Mouse (Mus musculus) liver, embryonic 12.5 days (tissue): ENCODE data around the gene Wfdc15a. TPM values are rescaled to one million over a fixed set of nuclear protein-coding genes. Genes with fewer than 3 reads are reported as not detected.
"Not testable (repeated sequence)": the region's sequence is repeated elsewhere in the genome, so short reads cannot be mapped to it uniquely, and the experiment has no call there.

Experiments
- ATAC-seq: fragments of 200-750 bp; cut with Nextera tagmentation; 2 replicates; pipeline ENCODE4 v1.8.0; 2017; ENCODE audit warnings: moderate number of reproducible peaks, mild to moderate bottlenecking, moderate library complexity
- H3K27ac ChIP-seq: fragments of 300-500 bp; sonication (generic); 2 replicates; pipeline ENCODE4 v1.5.1; 2016; ENCODE audit warnings: mild to moderate bottlenecking
- H3K27me3 ChIP-seq: fragments of 300-500 bp; sonication (generic); replicated peaks from 2 replicates; pipeline ENCODE4 v1.6.1; 2016; ENCODE audit warnings: mild to moderate bottlenecking, moderate library complexity
- H3K36me3 ChIP-seq: fragments of 300-500 bp; sonication (generic); 2 replicates; pipeline ENCODE4 v1.6.1; 2016; ENCODE audit warnings: mild to moderate bottlenecking, moderate library complexity
- H3K4me1 ChIP-seq: fragments of 300-500 bp; sonication (generic); 2 replicates; pipeline ENCODE4 v1.6.1; 2016
- H3K4me2 ChIP-seq: fragments of 300-500 bp; sonication (generic); 2 replicates; pipeline ENCODE4 v1.6.1; 2016; ENCODE audit warnings: mild to moderate bottlenecking, moderate library complexity
- H3K4me3 ChIP-seq: fragments of 300-500 bp; sonication (generic); 2 replicates; pipeline ENCODE4 v1.5.1; 2016; ENCODE audit warnings: mild to moderate bottlenecking, moderate library complexity
- H3K9ac ChIP-seq: fragments of 300-500 bp; sonication (generic); 2 replicates; pipeline ENCODE4 v1.6.1; 2016; ENCODE audit warnings: mild to moderate bottlenecking, moderate library complexity
- H3K9me3 ChIP-seq: fragments of 300-500 bp; sonication (generic); replicated peaks from 2 replicates; pipeline ENCODE4 v1.6.1; 2016; ENCODE audit warnings: mild to moderate bottlenecking, moderate library complexity
- WGBS: fragments of 180-500 bp; shearing (Covaris S2); methylation state at CpG from one replicate; pipeline ENCODE4 v1.1.7; 2016; ENCODE audit not compliant: insufficient replicate concordance; 5-methylcytosine and 5-hydroxymethylcytosine counted together
- polyA plus RNA-seq: library from polyadenylated mRNA; unstranded; fragments of >200 nt; fragmentation: Nextera tagmentation; extraction: Ambion mirVana; gene quantifications from 2 replicates; pipeline ENCODE4 v1.2.1, GENCODE M21; 2016

Gene Wfdc15a
- polyA plus RNA-seq: not detected in 2 replicates

DNA sequence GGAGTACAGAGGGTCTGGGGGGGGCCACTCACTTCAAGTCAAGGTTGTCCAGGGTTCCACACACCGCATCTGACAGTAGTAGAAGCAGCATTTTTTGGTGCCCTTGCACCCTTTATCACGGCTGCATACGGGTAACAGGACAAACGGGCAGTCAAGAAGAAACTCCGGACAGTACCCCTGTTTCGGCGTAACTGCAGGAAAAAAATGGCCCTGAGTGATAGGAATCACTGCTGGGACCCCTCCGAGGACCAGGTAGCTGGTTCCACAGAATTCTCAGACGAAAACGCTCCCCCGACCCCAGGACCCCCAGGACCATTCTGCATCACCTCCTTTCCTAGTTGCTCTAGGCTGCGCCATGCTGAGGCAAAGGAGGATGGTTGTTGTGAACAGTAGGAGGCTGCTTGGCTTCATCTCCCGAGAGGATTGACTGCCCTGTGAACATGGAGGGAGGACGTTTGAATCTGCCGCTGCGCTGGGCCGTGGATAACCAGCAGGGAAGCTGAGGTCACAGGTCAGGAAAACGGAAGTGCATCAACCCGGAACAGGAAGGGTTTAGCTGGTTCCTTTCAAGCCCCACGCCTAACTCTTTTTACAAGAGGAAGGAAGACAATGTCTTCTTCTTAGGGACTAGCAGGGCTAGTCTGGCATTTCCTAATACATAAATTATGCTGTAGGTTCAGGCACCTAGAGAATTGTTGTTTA is at the start of gene Wfdc15a:
Gene Wfdc15a (minus strand): TSS at position 505 of the 702 bp plus-strand sequence.
- Histone ChIP-seq H3K4me1 (no peaks in the 10 kb centered on the region), H3K27me3 (no peaks in the 10 kb centered on the region), H3K27ac (no peak within 1 kb of the TSS), H3K36me3 (no peaks in the 10 kb centered on the region), H3K9ac (no peak within 1 kb of the TSS), H3K4me3 (no peak within 1 kb of the TSS), H3K4me2 (no peak within 1 kb of the TSS), H3K9me3 (0 out of 2 replicates have a peak, but pooled peaks cover 4% of the 10 kb centered on the region)
- no peak for ATAC-seq
- 70% methylated on average over 20 of the region's 20 CpGs for WGBS

DNA sequence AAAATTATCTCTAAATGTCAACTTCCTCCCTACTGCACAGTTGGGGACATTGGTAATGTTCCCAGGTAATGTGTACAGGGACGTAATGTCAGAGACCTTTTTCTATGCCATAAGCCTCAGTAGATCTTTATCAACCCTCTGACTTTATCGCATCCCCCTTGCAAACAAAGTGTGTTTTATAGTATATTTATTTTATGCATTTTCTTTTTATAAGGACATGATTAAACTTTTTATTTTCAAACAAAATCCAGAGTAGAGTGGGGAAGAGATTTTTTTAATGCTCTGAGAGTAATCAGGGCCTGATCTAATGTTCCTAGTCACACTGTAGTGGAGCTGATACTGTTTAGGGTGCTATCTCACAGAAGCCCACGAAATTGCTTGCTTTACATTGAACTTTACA is 38.4 kb upstream of the Wfdc15a start, which contains the start of gene Svs2:
Gene Svs2 (minus strand): TSS at position 101 of the 400 bp plus-strand sequence.
- WGBS: 59% methylated on average over 3 of the region's 3 CpGs
- H3K27me3 ChIP-seq: no peaks in the 10 kb centered on the region
- H3K9me3 ChIP-seq: no peaks in the 10 kb centered on the region
- no peaks in the 10 kb centered on the region for H3K4me1 ChIP-seq
- H3K36me3 ChIP-seq: no peaks in the 10 kb centered on the region
- no peak within 1 kb of the TSS for H3K9ac ChIP-seq
- H3K4me3 ChIP-seq: no peak within 1 kb of the TSS
- no peak for ATAC-seq
- no peak within 1 kb of the TSS for H3K4me2 ChIP-seq
- no peak within 1 kb of the TSS for H3K27ac ChIP-seq

DNA sequence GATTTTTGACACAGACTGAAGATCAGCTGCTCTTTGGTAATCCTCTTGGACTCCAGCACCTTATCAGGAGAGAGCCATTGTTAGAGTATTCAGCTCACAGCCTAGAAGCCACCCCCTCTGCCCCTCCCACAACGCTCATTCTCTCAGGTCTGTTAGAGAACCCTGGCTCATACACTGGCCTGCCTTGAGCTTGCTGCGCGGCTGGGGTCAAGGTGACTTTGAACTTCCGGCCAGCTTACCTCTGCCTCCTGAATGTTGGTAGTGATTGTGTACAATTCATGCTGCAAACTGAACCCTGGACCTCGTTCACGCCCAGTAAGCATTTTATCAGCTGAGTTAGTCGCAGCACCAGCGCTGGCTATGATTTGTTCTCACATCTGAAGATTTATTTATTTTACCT is 32.7 kb upstream of the Wfdc15a start:
- Histone ChIP-seq H3K27ac (no peak overlapping the region), H3K4me3 (no peak overlapping the region), H3K9ac (no peak overlapping the region), H3K4me1 (no peaks in the 10 kb centered on the region), H3K9me3 (no peaks in the 10 kb centered on the region), H3K36me3 (no peaks in the 10 kb centered on the region), H3K27me3 (no peaks in the 10 kb centered on the region), H3K4me2 (no peak overlapping the region)
- 70% methylated on average over 8 of the region's 8 CpGs for WGBS
- no peak for ATAC-seq

DNA sequence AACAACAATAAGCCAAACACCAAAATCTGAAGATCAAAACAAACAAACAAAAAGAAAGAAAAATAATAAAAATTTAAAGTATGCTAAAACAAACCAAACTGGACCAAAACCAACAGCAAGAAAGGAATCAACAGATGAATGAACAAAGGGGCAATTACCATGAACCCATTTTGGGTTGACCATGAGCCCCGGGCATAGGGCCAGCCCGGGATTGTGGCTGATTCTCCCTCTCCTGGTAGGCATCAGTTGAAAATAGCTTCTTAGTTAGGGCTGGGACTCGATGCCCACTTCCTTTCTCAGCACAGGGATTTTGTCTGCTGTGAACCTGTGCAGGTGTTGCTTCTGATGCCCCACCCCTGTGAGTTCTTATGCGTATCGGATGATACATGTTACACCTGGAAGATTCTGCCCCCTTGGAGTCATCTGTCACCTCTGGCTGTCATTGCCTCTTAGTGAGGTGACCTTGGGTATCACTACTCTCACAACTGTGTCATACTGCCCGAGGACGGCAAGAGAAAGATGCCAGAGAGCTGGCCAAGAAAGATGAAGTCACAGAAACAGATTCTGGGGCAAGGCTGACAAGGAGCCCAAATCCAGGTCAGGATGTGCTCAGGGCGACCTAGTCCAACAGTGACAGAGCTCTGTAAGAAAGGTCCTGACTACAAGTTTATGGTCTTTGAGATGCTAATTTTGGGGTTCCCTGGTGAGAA is 28.6 kb upstream of the Wfdc15a start:
- no peaks in the 10 kb centered on the region for H3K4me1 ChIP-seq
- WGBS: 59% methylated on average over 8 of the region's 8 CpGs
- H3K27me3 ChIP-seq: no peaks in the 10 kb centered on the region
- no peaks in the 10 kb centered on the region for H3K36me3 ChIP-seq
- no peak overlapping the region for H3K27ac ChIP-seq
- no peaks in the 10 kb centered on the region for H3K9me3 ChIP-seq
- H3K4me2 ChIP-seq: no peak overlapping the region
- no peak for ATAC-seq
- H3K9ac ChIP-seq: no peak overlapping the region
- H3K4me3 ChIP-seq: no peak overlapping the region

DNA sequence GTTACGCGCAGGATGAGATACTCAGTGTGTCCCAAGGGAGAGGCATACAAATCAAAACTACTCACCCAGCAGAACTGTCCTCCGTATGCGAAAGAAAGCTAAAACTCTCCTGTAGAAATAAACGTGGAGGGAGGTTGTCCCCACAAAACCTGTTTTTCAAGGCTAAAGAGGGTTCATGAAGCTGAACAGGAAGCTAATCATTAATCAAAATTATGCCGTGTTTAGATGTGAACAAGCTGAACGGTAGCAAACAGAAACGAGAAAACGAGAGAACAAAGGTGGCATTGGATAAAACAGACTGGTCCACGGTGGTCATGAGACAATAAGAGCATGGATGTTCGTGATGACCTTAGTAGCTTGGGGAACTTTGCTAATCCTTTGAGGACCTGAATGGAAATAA is 21.6 kb upstream of the Wfdc15a start, which contains the start of gene Wfdc15b:
Gene Wfdc15b (minus strand): TSS at position 139 of the 400 bp plus-strand sequence.
- no peak within 1 kb of the TSS for H3K4me2 ChIP-seq
- no peaks in the 10 kb centered on the region for H3K27me3 ChIP-seq
- no peaks in the 10 kb centered on the region for H3K9me3 ChIP-seq
- no peaks in the 10 kb centered on the region for H3K4me1 ChIP-seq
- H3K36me3 ChIP-seq: no peaks in the 10 kb centered on the region
- WGBS: 69% methylated on average over 11 of the region's 11 CpGs
- H3K4me3 ChIP-seq: no peak within 1 kb of the TSS
- H3K9ac ChIP-seq: no peak within 1 kb of the TSS
- H3K27ac ChIP-seq: no peak within 1 kb of the TSS
- no peak for ATAC-seq

DNA sequence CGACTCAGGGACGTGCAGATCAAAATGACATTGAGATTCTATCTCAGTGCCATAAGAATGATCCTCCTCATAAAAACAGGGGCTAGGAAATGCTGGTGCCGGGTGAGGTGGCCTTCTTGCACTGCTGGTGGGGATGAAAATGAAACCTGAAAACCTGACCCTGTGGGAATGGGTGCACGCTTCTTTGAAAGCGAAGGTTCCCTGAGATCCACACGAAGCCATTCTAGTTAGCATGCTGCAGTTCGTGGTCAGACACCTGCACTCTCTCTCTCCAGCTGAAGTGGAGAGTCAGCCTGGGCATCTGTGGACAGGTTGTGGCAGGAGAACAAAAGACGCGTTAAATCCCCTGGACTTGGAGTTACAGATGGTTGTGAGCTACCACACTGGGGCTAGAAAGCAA is 19.4 kb upstream of the Wfdc15a start:
- H3K4me3 ChIP-seq: no peak overlapping the region
- WGBS: 65% methylated on average over 9 of the region's 9 CpGs

DNA sequence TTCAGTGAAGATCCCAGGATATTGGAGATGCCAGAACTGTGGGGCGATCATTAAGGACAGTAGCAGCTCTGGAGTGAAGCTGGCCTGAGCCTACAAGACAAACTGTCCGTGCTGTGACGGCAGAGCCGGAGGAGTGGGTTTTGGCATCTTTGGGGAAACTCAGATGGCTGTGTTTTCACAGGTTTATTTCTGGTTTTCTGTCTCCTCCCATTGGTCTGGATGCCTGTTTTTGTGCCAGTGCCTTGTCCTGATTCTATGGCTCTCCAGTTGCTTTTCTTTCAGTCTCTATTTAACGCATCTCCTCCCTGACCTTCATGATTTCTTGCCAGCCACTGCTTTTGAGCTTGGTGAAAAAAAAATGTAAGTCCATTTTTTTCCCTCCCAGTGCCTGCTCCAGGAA is 12.8 kb upstream of the Wfdc15a start:
- WGBS: 68% methylated on average over 5 of the region's 5 CpGs
- no peak overlapping the region for H3K4me2 ChIP-seq
- no peaks in the 10 kb centered on the region for H3K4me1 ChIP-seq
- H3K9ac ChIP-seq: no peak overlapping the region
- no peaks in the 10 kb centered on the region for H3K9me3 ChIP-seq
- no peaks in the 10 kb centered on the region for H3K36me3 ChIP-seq
- no peaks in the 10 kb centered on the region for H3K27me3 ChIP-seq
- H3K4me3 ChIP-seq: no peak overlapping the region
- H3K27ac ChIP-seq: no peak overlapping the region
- no peak for ATAC-seq

More for the DNA sequence above, 19.4 kb upstream of the Wfdc15a start:
- no peaks in the 10 kb centered on the region for H3K4me1 ChIP-seq
- H3K9me3 ChIP-seq: no peaks in the 10 kb centered on the region
- H3K27me3 ChIP-seq: no peaks in the 10 kb centered on the region
- no peak overlapping the region for H3K9ac ChIP-seq
- no peak overlapping the region for H3K27ac ChIP-seq
- H3K4me2 ChIP-seq: no peak overlapping the region
- ATAC-seq: no peak
- no peaks in the 10 kb centered on the region for H3K36me3 ChIP-seq

DNA sequence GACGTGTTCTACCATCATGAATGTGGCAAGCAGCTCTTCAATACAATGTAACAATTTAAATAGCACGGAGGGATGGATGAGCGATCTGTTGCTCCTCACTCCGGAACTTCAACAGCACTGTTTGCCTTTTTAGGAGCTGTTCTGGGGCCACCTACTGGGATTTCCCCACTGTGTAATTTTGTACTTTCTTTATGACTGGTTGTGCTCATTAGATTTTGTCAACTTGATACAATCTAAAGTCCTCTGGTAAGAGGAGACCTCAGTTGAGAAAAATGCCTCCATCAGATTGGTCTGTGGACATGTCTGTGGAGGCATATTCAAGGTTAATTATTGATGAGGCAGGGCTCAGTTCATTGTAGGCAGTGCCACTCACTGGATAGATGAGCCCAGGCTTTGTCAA is 11.0 kb upstream of the Wfdc15a start:
- Histone ChIP-seq H3K4me2 (no peak overlapping the region), H3K36me3 (no peaks in the 10 kb centered on the region), H3K9me3 (no peaks in the 10 kb centered on the region), H3K27me3 (no peaks in the 10 kb centered on the region), H3K27ac (no peak overlapping the region), H3K9ac (no peak overlapping the region), H3K4me1 (no peaks in the 10 kb centered on the region), H3K4me3 (no peak overlapping the region)
- 76% methylated on average over 4 of the region's 4 CpGs for WGBS
- ATAC-seq: no peak

DNA sequence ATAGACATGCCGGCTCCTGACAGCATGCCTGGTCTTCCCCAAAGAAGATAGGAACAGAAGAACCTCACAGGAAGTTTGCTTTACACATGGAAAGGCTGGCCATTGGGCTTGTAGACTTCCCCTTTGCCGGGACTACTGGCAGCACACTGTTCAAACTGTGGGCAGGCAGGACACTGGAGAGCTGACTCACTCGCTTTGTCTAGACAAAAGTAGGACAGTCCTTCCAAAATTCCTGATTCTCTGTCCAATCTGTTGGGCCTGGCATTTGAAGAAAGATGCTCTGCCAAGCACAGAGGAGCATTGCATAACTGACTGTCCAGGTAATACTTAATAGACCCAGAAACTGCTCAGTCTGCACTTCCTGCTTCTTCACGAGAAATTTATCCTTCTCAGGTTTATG is 6.7 kb upstream of the Wfdc15a start:
- 45% methylated on average over 4 of the region's 4 CpGs for WGBS
- H3K36me3 ChIP-seq: no peaks in the 10 kb centered on the region
- H3K27me3 ChIP-seq: no peaks in the 10 kb centered on the region
- H3K9me3 ChIP-seq: no peaks in the 10 kb centered on the region
- no peak overlapping the region for H3K9ac ChIP-seq
- H3K4me3 ChIP-seq: no peak overlapping the region
- H3K27ac ChIP-seq: no peak overlapping the region
- no peak overlapping the region for H3K4me2 ChIP-seq
- H3K4me1 ChIP-seq: no peaks in the 10 kb centered on the region
- ATAC-seq: no peak

DNA sequence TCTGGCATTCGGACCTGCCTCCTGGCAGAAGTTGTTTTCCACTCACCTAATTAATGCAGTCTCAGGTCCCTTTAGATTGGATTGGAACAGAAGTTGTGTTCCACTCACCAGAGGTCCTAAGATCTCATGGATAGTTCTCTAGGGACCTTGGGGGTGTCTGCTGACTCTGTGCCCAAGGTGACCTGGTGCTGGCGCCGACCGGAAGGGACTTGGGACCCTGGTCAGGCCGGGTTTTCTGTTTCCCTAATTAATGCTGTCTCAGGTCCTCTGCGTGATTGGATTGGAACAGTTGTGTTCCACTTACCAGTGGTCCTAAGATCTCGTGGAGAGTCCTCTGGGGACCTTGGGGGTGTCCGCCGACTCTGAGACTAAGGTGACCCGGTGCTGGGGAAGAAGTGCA is 6.1 kb upstream of the Wfdc15a start:
- not testable (repeated sequence) for H3K4me1 ChIP-seq, H3K9ac ChIP-seq, H3K27me3 ChIP-seq

DNA sequence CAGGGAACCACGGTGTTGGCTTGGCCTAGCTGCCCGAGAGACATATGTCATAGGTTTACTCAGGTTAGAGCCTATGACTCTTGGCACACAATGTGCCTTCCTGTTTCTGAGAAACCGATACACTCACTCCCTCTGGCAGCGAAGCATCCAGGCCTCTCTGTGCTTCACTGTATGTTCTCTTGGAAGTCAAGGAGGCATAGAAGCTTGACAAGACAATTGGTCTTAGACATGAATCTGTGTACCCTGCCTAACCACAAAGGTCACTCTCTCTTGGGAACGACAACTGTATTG is 3.3 kb downstream of the Wfdc15a start:
- Histone ChIP-seq H3K4me3 (no peak overlapping the region), H3K36me3 (no peaks in the 10 kb centered on the region), H3K27me3 (no peaks in the 10 kb centered on the region), H3K9ac (no peak overlapping the region), H3K27ac (no peak overlapping the region), H3K4me2 (no peak overlapping the region), H3K9me3 (0 out of 2 replicates have a peak, but pooled peaks cover 4% of the 10 kb centered on the region), H3K4me1 (no peaks in the 10 kb centered on the region)
- ATAC-seq: no peak
- 74% methylated on average over 5 of the region's 5 CpGs for WGBS

More for the DNA sequence above, 6.1 kb upstream of the Wfdc15a start:
- not testable (repeated sequence) for H3K36me3 ChIP-seq, H3K9me3 ChIP-seq, ATAC-seq, H3K4me2 ChIP-seq, H3K27ac ChIP-seq, H3K4me3 ChIP-seq
- 74% methylated on average over 10 of the region's 10 CpGs for WGBS

DNA sequence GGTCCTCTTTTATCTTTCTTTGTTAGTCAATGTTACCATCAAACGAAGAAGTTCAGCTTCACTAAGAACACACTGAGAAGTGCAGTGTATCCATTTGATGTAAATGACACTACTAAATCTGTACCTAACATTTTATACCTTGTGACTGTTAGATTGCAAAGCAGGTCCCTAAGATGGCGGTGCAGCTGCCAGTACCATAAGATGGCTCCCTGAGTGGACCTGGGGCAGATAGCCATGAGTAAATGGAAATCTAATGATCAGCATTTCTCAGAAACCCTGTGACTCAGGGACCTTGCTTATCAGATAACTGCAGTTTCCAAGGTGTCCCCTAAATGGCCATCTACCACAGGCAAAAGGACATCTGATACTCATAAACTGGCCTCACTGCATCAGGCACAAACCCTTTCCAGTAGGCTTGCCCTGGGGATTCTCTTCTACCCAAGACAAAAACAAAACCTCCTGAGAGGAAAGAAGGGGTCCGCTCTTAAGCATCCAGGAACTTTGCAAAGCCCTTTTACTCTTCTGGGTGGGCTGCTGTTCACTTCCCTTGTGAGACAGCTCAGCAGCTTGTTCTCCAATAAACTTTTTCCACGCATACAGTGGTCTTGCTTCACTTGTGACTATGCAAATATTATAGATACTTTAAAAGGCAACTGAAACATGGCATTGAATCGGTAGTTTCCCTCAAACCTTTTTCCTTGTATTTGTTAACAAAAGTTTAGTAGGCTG is 3.8 kb downstream of the Wfdc15a start:
- 65% methylated on average over 5 of the region's 5 CpGs for WGBS
- Histone ChIP-seq H3K9ac (no peak overlapping the region), H3K36me3 (no peaks in the 10 kb centered on the region), H3K27ac (no peak overlapping the region), H3K4me1 (no peaks in the 10 kb centered on the region), H3K4me2 (no peak overlapping the region), H3K4me3 (no peak overlapping the region), H3K9me3 (0 out of 2 replicates have a peak, but pooled peaks cover 4% of the 10 kb centered on the region), H3K27me3 (no peaks in the 10 kb centered on the region)
- ATAC-seq: no peak
